Mouse (Mus musculus): ENCODE measurements at regions not wholly inside any gene's neighbourhood (a gene's known extent, or its start where the extent isn't known, plus 50 kb on each side); places are given as distances from the start of the nearest gene placed in this dataset.
A peak's percentile ranks its signal among the peaks of the same experiment; 100 is the strongest.

- intact Hi-C loops (cut with DNase I), result loop anchor here (5.0 kb wide), 2 partner anchors 35 to 60 kb away; no protein-coding TSS in a partner anchor
- no peak overlapping the region for H3K4me3 ChIP-seq
- H3K27ac ChIP-seq, result peak overlapping the region; percentile 91; the same call in 1 of the 2 replicates
- no peak for TF ChIP-seq CTCF (IDR thresholded peaks at IDR 0.05)
- DNase-seq, result no peak
Observed at GRCm38 (mm10) chr9:67111836-67112584, 62.8 kb upstream of the Tpm1 start.

GRCm38 (mm10) chr9:67107938-67108337 is 58.7 kb upstream of the Tpm1 start:
- intact Hi-C loops (cut with DNase I), result no loop called here
- no peak for DNase-seq
- TF ChIP-seq CTCF (IDR thresholded peaks at IDR 0.05), result no peak
- Histone ChIP-seq H3K4me3 (no peak overlapping the region), H3K27ac (no peak overlapping the region)

GRCm38 (mm10) chr9:67105867-67106266 is 56.7 kb upstream of the Tpm1 start:
- H3K27ac ChIP-seq, result no peak overlapping the region
- TF ChIP-seq CTCF (IDR thresholded peaks at IDR 0.05), result no peak
- intact Hi-C loops (cut with DNase I), result no loop called here
- DNase-seq, result no peak
- H3K4me3 ChIP-seq, result no peak overlapping the region

- DNase-seq, result no peak
- TF ChIP-seq CTCF (IDR thresholded peaks at IDR 0.05), result no peak
- H3K4me3 ChIP-seq, result no peak overlapping the region
- intact Hi-C loops (cut with DNase I), result no loop called here
- no peak overlapping the region for H3K27ac ChIP-seq
Observed at GRCm38 (mm10) chr9:67105216-67105615, 56.0 kb upstream of the Tpm1 start.

GRCm38 (mm10) chr9:67104616-67105015 is 55.4 kb upstream of the Tpm1 start:
- intact Hi-C loops (cut with DNase I), result no loop called here
- H3K27ac ChIP-seq, result no peak overlapping the region
- no peak for DNase-seq
- no peak for TF ChIP-seq CTCF (IDR thresholded peaks at IDR 0.05)
- H3K4me3 ChIP-seq, result no peak overlapping the region

- no peak for DNase-seq
- intact Hi-C loops (cut with DNase I), result no loop called here
- no peak for TF ChIP-seq CTCF (IDR thresholded peaks at IDR 0.05)
- Histone ChIP-seq H3K4me3 (no peak overlapping the region), H3K27ac (peak overlapping the region; percentile 25; the same call in 1 of the 2 replicates)
Observed at GRCm38 (mm10) chr9:67102578-67102977, 53.4 kb upstream of the Tpm1 start.

GRCm38 (mm10) chr9:67099471-67099870 is 50.3 kb upstream of the Tpm1 start:
- intact Hi-C loops (cut with DNase I), result no loop called here
- no peak for TF ChIP-seq CTCF (IDR thresholded peaks at IDR 0.05)
- Histone ChIP-seq H3K27ac (no peak overlapping the region), H3K4me3 (no peak overlapping the region)
- DNase-seq, result no peak
